Mouse (Mus musculus): ENCODE measurements at regions not wholly inside any gene's neighbourhood (a gene's known extent, or its start where the extent isn't known, plus 50 kb on each side); places are given as distances from the start of the nearest gene placed in this dataset.

DNA sequence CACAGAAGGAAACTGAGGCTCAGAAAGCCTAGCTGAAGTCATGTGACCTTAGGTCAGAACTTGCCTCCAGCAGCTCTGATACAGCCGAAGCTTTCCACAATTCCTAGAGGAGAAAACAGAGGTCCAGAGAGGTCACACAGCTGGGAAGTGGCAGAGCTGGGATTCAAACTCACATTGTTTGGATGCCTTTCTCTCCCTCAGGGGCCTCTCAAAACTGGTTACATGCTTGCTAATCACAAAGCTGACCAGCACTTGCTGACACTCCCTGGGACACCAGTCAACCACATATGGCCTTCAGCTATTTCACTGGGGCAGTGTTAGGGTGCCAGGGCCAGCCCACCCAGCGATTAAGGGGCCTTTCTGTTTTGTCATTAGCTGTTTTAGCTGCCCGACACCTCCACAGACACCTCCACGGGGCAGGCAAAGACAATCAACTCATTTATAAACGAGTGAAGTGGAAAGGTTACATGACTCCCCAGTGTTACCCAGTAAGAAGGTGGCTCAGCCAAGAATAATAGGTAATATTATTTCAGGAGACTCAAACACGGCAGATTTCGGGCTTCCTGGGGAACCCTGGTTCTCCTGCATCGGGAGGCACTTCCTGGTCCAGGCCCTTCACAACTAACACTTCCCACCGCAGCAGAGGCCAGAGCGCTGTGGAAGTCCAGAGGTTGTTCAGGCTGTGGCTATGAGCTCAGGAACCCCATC lies 71.4 kb downstream of the 2410131K14Rik start:
- peak; percentile 81 for DNase-seq (ENCODE audit: low read depth)

DNA sequence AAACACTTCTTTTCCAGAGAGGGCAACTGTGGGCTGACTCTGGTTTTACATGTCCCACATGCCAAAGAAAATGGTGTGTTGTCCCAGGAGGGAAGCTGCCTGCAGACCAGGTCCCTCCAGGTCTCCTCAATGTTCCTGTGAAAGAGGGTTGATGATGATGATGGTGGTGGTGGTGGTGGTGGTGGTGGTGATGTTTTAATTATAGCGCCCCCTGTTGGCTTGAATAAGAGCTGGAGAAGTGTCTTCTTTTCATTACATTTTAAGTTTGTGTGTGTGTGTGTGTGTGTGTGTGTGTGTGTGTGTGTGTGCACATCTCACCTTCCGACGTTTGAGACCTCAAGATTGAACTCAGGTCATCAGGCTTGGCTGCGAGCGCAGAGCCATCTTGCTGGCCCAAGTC lies 73.0 kb downstream of the 2410131K14Rik start:
- no peak for DNase-seq (ENCODE audit: low read depth)

DNA sequence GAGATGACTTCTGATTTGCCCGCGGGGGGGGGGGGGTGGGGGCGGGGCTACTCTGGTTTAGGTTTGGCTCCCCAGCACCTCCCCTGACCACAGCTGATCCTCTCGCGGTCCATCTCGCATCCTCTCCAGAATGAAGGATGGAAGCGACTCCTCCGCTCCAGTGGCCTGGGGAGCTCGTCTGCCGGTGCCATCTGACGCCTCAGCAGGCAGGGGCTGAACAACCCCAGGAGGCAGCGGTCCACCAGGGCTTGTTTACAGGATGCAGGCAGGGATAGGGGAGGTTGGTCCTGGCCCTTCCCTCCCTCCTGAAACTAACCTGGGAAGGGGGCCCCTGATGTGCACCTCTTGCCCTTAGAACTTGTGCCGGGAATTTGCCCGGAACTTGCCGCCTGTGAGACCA lies 73.9 kb downstream of the 2410131K14Rik start:
- DNase-seq (ENCODE audit: low read depth) = no peak

- DNase-seq (ENCODE audit: low read depth) = no peak
These were observed 76.9 kb downstream of the 2410131K14Rik start for GRCm38 (mm10) chr5:118321719-118322455.

GRCm38 (mm10) chr5:118323151-118323550 lies 78.1 kb downstream of the 2410131K14Rik start:
- DNase-seq (ENCODE audit: low read depth) = no peak

DNA sequence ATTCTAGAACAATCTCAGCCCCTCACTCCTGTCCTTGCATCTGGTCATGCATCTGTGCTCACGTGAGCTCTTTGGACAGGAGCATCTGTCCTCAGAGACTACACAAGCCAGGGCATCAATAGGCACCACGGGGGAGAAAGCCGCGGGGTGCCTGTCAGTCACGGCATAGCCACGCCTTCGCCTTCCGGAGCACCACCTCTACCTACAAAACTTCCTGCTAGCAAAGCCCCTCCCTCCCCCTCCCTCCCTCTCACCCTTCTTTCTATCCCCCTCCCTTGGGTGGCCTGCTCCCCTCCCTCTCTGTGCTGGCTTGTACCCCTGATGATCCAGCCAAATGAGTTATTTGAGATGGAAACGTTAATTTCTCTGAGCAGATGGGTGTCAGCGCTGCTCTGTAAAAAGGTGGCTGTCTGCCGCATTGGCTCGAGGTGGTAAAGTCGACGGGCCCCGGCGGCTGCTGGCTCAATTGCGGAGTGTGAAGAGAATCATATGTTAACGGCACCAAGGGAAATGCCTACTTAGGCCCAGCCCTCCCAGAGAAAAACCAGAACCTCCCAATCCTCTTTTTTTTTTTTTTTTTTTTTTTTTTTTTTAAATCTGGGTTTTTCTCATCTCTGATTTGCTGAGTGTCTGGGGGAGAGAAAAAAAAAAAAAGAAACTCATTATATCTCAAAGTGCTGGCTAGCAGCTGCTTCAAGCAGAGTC lies 82.0 kb downstream of the 2410131K14Rik start:
- DNase-seq (ENCODE audit: low read depth) = no peak

GRCm38 (mm10) chr5:118327961-118328712 lies 83.1 kb downstream of the 2410131K14Rik start:
- DNase-seq (ENCODE audit: low read depth) = no peak

DNA sequence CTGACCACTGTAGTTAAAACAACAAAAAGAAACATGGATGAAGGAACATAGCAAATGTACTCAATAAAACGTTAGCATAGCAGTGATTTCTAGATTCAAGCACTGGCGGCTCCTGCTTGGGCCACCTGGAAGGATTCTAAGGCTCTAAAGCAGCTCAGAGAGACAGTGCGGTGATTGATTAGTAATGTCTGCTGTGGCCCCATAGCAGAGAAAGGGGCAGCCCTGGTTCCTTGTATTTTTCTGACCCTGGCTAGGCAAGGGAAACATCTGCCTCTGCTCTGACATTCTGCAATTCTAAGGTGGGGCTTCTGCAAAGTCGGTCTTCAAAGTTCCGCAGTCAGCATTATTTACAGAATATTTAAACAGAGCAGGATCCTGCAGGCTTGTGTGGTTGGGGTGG lies 84.1 kb downstream of the 2410131K14Rik start:
- DNase-seq (ENCODE audit: low read depth) = no peak

DNA sequence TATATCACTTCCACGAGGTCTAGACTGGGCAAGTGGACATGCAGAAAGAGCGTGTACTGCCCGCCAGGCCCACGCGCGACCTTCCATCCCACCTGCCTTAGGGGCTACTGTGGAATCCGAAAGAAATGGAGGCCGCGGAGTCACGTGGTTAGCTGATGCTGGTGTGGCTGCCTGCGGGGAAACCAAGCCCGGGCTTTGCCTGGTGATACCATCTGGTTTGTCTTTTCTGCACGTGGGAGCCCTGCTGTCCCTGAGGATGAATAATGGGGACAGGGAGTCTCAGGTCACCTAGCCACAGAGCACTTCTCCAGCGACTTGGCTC lies 86.2 kb downstream of the 2410131K14Rik start:
- DNase-seq (ENCODE audit: low read depth) = no peak

DNA sequence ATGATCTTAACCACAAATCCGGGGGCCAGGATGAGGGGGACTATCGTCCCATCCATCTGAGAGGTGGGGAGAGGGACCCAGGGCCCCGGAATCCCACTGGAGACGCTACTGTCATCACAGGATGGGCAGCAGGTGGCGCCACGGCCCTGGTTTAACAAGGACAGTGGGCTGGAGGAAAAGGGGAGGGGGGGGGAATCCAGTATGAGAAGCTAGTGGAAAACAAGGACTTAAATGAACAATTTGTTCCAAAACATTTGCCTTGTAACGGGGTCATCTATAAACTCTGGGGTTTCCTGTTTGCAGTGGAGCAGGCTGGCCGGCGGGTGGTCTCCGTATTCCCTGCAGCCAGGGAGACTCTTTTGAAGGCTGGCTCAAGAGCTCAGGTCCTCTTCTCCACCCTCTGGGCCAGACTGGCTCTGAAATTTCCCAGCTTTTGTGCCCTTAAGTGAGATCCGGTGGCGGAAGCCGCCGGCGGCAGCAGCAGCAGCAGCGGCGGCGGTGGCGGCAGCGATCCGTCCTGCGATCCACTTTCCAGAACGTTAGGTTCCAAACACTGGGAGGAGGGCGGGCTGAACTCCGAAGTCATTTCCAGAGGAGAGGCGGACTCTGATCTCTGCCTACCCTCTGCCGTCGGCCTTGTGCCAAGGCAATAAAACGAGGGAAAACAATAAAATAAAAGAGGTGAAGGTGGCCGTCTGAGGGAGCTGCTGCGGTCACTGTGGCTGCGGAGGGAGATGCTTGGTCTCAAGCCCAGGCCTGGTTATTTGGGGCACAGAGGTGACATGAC lies 86.8 kb downstream of the 2410131K14Rik start:
- peak; percentile 76 for DNase-seq (ENCODE audit: low read depth)

- DNase-seq (ENCODE audit: low read depth) = no peak
These were observed 89.0 kb downstream of the 2410131K14Rik start for GRCm38 (mm10) chr5:118334054-118334453.

- peak; percentile 94 for DNase-seq (ENCODE audit: low read depth)
These were observed 93.2 kb downstream of the 2410131K14Rik start for GRCm38 (mm10) chr5:118338186-118338585.

DNA sequence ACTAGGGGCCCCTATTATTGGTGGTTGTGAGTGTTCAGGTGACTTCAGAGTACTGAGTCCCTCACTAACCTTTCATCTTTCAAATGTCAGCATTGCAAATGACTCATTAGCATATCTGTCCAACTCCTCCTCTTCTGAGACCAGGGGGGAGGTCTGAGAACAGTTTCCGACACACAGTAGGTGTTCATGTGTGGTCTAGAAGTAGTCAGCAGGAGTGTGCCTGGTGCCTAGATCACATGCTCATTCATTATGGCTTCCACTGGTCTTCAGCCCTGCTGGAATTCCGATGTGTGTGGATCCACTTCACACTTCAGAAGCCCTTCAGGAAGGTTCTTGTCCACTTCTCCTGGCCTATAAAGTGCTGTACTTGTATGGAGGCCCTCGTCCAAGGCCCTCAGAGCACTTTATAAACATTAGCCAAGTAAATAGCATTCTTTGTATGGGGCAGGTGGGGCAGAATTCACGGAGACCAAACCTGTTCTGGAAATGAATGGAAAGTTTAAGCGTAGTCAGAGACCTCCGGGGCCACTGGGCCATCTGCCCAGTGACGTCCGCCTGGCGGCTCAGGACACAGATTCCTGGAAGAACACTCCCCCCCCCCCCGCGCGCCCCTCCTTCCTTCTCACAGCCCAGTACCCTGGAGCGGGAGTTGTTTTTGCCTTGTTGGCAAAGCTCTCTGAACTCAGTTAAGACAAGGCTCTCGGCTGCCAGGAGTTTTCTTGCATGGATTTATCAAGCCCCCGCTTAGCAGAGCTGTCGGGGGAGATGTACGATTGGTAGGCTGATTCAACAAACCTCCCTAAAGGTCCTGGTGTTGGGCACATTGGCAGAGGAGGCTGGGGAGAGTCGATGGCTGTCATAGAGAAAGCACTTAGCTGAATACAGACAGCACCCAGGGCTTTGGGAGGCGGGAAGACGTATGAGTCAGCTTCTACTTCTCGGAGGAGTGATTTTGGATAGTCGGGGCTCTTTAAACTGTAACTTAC lies 94.9 kb downstream of the 2410131K14Rik start:
- peak; percentile 89 for DNase-seq (ENCODE audit: low read depth)

- no peak for DNase-seq (ENCODE audit: low read depth)
These were observed 98.7 kb downstream of the 2410131K14Rik start for GRCm38 (mm10) chr5:118343444-118344320.

GRCm38 (mm10) chr5:118345226-118345625 lies 100.2 kb downstream of the 2410131K14Rik start:
- DNase-seq (ENCODE audit: low read depth) = no peak

DNA sequence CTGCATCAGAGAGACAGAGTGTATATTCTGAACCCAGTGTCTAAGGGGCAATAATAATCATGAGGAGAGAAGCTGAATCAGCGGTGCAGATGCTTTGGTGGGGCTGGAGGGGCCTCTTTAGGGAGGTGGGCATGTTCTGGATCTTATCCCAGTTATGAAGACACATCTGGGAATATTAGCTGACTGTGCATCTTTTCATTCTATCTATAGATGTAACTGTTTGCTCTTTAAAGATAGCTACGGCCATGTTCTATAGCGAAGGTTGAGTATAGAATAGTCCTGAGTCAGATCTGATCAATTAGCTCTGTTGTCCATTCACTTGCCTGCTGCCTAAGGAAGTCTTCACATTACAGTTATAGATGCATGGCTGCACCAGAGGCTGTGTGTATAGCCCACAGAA lies 104.0 kb downstream of the 2410131K14Rik start:
- no peak for DNase-seq (ENCODE audit: low read depth)

GRCm38 (mm10) chr5:118351301-118351700 lies 106.3 kb downstream of the 2410131K14Rik start:
- no peak for DNase-seq (ENCODE audit: low read depth)

GRCm38 (mm10) chr5:118352142-118352541 lies 107.1 kb downstream of the 2410131K14Rik start:
- DNase-seq (ENCODE audit: low read depth) = no peak

DNA sequence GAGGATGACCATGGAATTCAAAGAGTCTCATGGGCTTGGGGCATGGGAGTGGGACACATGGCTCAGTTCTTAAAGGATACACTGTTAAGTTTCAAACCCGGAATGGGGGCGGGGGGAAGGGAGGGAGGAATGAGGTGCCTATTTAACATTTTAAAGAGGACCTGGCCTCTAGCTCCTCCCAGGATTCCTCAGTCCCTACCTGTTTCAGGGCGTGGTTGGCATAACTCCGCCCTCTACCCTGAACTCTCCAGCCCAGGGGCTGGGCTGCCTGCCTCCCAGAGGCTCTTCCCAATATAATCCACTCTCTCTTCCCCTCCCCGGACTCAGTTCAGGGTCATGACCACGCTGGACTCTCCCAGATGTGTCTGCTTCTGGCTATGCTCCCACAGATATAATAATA lies 108.0 kb downstream of the 2410131K14Rik start:
- no peak for DNase-seq (ENCODE audit: low read depth)

Data from fibroblast of lung, adult 2 months (primary cell).